Mouse (Mus musculus) liver, postnatal 0 days (tissue): ENCODE measurements at regions not wholly inside any gene's neighbourhood (a gene's known extent, or its start where the extent isn't known, plus 50 kb on each side); places are given as distances from the start of the nearest gene placed in this dataset.
A peak's percentile ranks its signal among the peaks of the same experiment; 100 is the strongest.

ENCODE experiments used
- CTCF ChIP-seq: sonication (generic); IDR thresholded peaks from 2 replicates; pipeline ENCODE4 v1.5.1; 2016; ENCODE audit warnings: antibody characterized with exemption, low read depth
- EP300 ChIP-seq: IDR thresholded peaks from 2 replicates; pipeline ENCODE4 v1.6.1; 2016; ENCODE audit warnings: antibody characterized with exemption, low read depth, mild to moderate bottlenecking

GRCm38 (mm10) chr1:64301530-64302061, 179.5 kb upstream of the Klf7 start:
- TF ChIP-seq CTCF (no peak), EP300 (peak; percentile 14; the same call in 1 of the 2 replicates)
